Mouse (Mus musculus): ENCODE results near the gene Hdc. TPM values are rescaled to one million over a fixed set of nuclear protein-coding genes. Genes with fewer than 3 reads are reported as not detected.
"Not testable (repeated sequence)": the region's sequence is repeated elsewhere in the genome, so short reads cannot be mapped to it uniquely, and the experiment has no call there.

Gene Hdc
- polyA plus RNA-seq, 1 experiment: 75.3 TPM

- WGBS: 38% methylated on average over 12 of the region's 12 CpGs
- no peak for DNase-seq
- no peak for TF ChIP-seq CTCF (IDR thresholded peaks at IDR 0.05; ENCODE audit: insufficient read depth, low read length)
- no peak for TF ChIP-seq POLR2A (IDR thresholded peaks at IDR 0.05; ENCODE audit: borderline replicate concordance, extremely low read depth, low read depth, low read length)
- no peaks in the 10 kb centered on the region for H3K4me1 ChIP-seq (ENCODE audit: control insufficient read depth, insufficient read depth, low read length)
- H3K4me3 ChIP-seq (replicated peaks; ENCODE audit: extremely low read depth, low read depth, low read length): no peak overlapping the region
These were observed 17.1 kb upstream of the Hdc start for GRCm38 (mm10) chr2:126635939-126636823.

GRCm38 (mm10) chr2:126633165-126633564 lies 14.1 kb upstream of the Hdc start:
- WGBS: 88% methylated on average over 2 of the region's 2 CpGs
- DNase-seq: no peak
- no peak overlapping the region for H3K4me3 ChIP-seq (replicated peaks; ENCODE audit: extremely low read depth, low read depth, low read length)
- no peak for TF ChIP-seq POLR2A (IDR thresholded peaks at IDR 0.05; ENCODE audit: borderline replicate concordance, extremely low read depth, low read depth, low read length)
- no peak for TF ChIP-seq CTCF (IDR thresholded peaks at IDR 0.05; ENCODE audit: insufficient read depth, low read length)
- no peaks in the 10 kb centered on the region for H3K4me1 ChIP-seq (ENCODE audit: control insufficient read depth, insufficient read depth, low read length)

GRCm38 (mm10) chr2:126628455-126628995 lies 9.4 kb upstream of the Hdc start:
- H3K4me3 ChIP-seq (replicated peaks; ENCODE audit: extremely low read depth, low read depth, low read length): no peak overlapping the region
- DNase-seq: no peak
- TF ChIP-seq CTCF (IDR thresholded peaks at IDR 0.05; ENCODE audit: insufficient read depth, low read length): no peak
- TF ChIP-seq POLR2A (IDR thresholded peaks at IDR 0.05; ENCODE audit: borderline replicate concordance, extremely low read depth, low read depth, low read length): no peak
- WGBS: 85% methylated on average over 9 of the region's 9 CpGs
- no peaks in the 10 kb centered on the region for H3K4me1 ChIP-seq (ENCODE audit: control insufficient read depth, insufficient read depth, low read length)

GRCm38 (mm10) chr2:126623138-126623537 lies 4.0 kb upstream of the Hdc start:
- no peak for DNase-seq
- no peak overlapping the region for H3K4me3 ChIP-seq (replicated peaks; ENCODE audit: extremely low read depth, low read depth, low read length)
- no peak for TF ChIP-seq POLR2A (IDR thresholded peaks at IDR 0.05; ENCODE audit: borderline replicate concordance, extremely low read depth, low read depth, low read length)
- no peak for TF ChIP-seq CTCF (IDR thresholded peaks at IDR 0.05; ENCODE audit: insufficient read depth, low read length)
- H3K4me1 ChIP-seq (ENCODE audit: control insufficient read depth, insufficient read depth, low read length): peaks cover 10% of the 10 kb centered on the region

- 76% methylated on average over 2 of the region's 2 CpGs for WGBS
- TF ChIP-seq CTCF (IDR thresholded peaks at IDR 0.05; ENCODE audit: insufficient read depth, low read length): no peak
- no peak for TF ChIP-seq POLR2A (IDR thresholded peaks at IDR 0.05; ENCODE audit: borderline replicate concordance, extremely low read depth, low read depth, low read length)
- H3K4me3 ChIP-seq (replicated peaks; ENCODE audit: extremely low read depth, low read depth, low read length): no peak overlapping the region
- no peak for DNase-seq
- H3K4me1 ChIP-seq (ENCODE audit: control insufficient read depth, insufficient read depth, low read length): peaks cover 10% of the 10 kb centered on the region
These were observed 3.4 kb upstream of the Hdc start for GRCm38 (mm10) chr2:126622455-126622854.

- no peak; the same call in 1 of the 2 replicates for TF ChIP-seq POLR2A (IDR thresholded peaks at IDR 0.05; ENCODE audit: borderline replicate concordance, extremely low read depth, low read depth, low read length)
- no peak for DNase-seq
- Histone ChIP-seq H3K4me3 (replicated peaks; ENCODE audit: extremely low read depth, low read depth, low read length) (peak overlapping the region; percentile 28), H3K4me1 (ENCODE audit: control insufficient read depth, insufficient read depth, low read length) (peaks cover 10% of the 10 kb centered on the region)
- 24% methylated on average over 8 of the region's 8 CpGs for WGBS
These were observed 474 bp downstream of the Hdc start for GRCm38 (mm10) chr2:126618470-126619179.

- no peak for TF ChIP-seq POLR2A (IDR thresholded peaks at IDR 0.05; ENCODE audit: borderline replicate concordance, extremely low read depth, low read depth, low read length)
- no peak for TF ChIP-seq CTCF (IDR thresholded peaks at IDR 0.05; ENCODE audit: insufficient read depth, low read length)
- no peak overlapping the region for H3K4me3 ChIP-seq (replicated peaks; ENCODE audit: extremely low read depth, low read depth, low read length)
- H3K4me1 ChIP-seq (ENCODE audit: control insufficient read depth, insufficient read depth, low read length): peaks cover 10% of the 10 kb centered on the region
- DNase-seq: no peak
- WGBS: 89% methylated on average over 3 of the region's 3 CpGs
These were observed 3.7 kb downstream of the Hdc start for GRCm38 (mm10) chr2:126615355-126615754.

- H3K4me1 ChIP-seq (ENCODE audit: control insufficient read depth, insufficient read depth, low read length); H3K4me3 ChIP-seq (replicated peaks; ENCODE audit: extremely low read depth, low read depth, low read length); DNase-seq: not testable (repeated sequence)
- WGBS: 71% methylated on average over 12 of the region's 12 CpGs
These were observed 9.5 kb downstream of the Hdc start for GRCm38 (mm10) chr2:126609600-126609999.

- peak overlapping the region; percentile 12 for H3K4me3 ChIP-seq (replicated peaks; ENCODE audit: extremely low read depth, low read depth, low read length)
- TF ChIP-seq POLR2A (IDR thresholded peaks at IDR 0.05; ENCODE audit: borderline replicate concordance, extremely low read depth, low read depth, low read length) (no peak), CTCF (IDR thresholded peaks at IDR 0.05; ENCODE audit: insufficient read depth, low read length) (no peak)
- peaks cover 6% of the 10 kb centered on the region for H3K4me1 ChIP-seq (ENCODE audit: control insufficient read depth, insufficient read depth, low read length)
- 31% methylated on average over 10 of the region's 10 CpGs for WGBS
- no peak for DNase-seq
These were observed 11.4 kb downstream of the Hdc start for GRCm38 (mm10) chr2:126607553-126608203.
